Mouse (Mus musculus) kidney, adult 9 months (tissue): ENCODE measurements around the gene Gm10354.
"Not testable (repeated sequence)": the region's sequence is repeated elsewhere in the genome, so short reads cannot be mapped to it uniquely, and the experiment has no call there.

Experiments used
- DNase-seq: peaks from one replicate; pipeline ENCODE4 v3.0.0; 2022

Gene Gm10354

DNA sequence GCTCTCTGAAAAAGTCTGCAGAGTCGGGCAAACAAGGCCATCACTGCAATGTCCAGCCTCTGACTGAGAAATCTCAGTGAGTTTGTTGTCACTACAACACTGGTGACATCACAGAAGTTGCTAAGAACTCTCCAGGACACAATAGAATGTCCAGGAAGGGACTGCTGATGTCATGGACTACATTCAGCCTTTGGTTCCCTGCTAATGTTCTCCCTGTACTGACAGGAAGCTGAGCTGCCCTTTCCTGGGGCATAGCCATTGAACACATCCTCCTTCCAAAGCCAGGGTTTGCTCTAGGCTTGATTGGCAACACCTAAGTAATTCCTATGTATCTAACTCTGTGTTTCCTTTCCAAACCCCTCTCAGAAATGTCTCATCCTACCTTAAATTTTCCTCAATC is at the start of gene Gm10354:
TSS of gene Gm10354 (minus strand) at position 101 of the 400 bp plus-strand sequence.
- not testable (repeated sequence) for DNase-seq

DNA sequence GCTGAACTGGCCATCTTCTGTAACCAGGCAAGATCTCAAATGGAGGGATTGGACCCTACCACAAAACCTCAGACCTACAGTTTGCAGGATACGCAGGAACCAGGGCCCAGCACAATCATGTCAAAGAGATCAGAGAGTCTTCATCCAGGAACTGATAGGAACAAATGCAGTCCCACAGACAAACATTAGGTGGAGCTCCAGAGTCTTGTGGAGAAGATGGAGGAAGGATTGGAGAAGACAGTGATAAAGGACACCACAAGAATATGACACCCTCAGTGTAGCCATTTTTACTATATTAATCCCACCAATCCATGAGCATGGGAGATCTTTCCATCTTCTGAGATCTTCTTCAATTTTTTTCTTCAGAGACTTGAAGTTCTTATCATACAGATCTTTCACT is 45.6 kb upstream of the Gm10354 start:
- peak; percentile 40 for DNase-seq

- not testable (repeated sequence) for DNase-seq
Measured at GRCm38 (mm10) chr5:15020067-15020466, 41.3 kb upstream of the Gm10354 start.

DNA sequence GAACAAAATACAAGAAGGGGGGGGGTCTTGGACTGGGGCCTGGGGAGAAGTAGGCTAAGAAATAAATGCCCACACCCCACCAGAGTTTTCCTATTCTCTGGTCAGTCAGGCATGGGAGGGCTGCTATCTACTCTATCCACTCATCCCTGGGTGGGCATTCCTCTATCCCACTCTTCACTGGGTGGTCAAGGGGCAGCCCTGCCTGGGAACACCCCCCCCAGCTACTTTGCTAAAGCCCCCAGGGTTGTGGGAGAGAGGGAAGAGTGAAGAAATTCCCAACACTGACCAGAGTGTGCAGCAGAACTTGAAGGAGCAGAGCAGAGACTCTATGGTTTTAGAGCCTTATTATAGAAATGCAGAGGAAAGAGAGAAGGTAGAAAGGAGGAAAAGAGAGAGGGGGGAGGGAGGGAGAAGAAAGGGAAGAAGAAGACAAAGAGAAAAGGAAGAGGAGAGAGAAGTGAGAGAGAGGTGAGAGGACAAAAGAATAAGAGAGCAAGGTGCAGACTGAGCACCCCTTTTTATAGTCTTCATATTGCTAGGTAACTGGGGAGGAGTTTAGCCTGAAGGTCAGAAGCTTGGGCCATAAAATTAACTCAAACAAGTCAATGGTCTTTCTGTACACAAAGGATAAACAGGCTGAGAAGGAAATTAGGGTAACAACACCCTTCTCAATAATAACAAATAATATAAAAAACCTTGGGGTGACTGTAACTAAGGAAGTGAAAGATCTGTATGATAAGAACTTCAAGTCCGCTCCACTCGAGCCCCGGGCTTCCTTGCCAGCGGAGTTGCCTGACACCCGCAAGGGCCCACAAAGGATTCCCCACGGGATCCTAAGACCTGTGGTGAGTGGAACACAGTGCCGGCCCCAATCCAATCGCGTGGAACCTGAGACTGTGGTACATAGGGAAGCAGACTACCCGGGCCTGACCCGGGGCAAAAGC is 32.2 kb upstream of the Gm10354 start:
- not testable (repeated sequence) for DNase-seq

DNA sequence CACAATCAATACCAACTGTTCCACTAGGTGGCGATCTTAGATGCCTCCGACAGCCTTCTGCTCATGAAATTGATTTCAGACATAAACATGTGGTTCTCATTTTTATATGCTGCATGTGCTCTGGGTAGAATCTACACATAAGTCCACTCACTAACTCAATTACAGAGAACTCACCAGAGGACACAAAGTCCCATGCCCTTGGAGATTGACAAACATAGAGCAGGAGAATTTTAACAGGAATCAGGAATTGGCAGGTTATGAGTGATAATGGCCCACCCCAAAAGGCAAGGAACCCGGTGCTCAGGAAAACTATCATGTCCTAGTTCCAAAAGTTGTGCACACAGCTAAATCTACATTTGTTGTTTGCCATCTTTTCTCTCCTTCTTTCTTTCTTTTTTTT is 28.2 kb upstream of the Gm10354 start:
- DNase-seq: not testable (repeated sequence)

- not testable (repeated sequence) for DNase-seq
Measured at GRCm38 (mm10) chr5:15006288-15006687, 27.6 kb upstream of the Gm10354 start.

GRCm38 (mm10) chr5:15005584-15005983 is 26.8 kb upstream of the Gm10354 start:
- not testable (repeated sequence) for DNase-seq

DNA sequence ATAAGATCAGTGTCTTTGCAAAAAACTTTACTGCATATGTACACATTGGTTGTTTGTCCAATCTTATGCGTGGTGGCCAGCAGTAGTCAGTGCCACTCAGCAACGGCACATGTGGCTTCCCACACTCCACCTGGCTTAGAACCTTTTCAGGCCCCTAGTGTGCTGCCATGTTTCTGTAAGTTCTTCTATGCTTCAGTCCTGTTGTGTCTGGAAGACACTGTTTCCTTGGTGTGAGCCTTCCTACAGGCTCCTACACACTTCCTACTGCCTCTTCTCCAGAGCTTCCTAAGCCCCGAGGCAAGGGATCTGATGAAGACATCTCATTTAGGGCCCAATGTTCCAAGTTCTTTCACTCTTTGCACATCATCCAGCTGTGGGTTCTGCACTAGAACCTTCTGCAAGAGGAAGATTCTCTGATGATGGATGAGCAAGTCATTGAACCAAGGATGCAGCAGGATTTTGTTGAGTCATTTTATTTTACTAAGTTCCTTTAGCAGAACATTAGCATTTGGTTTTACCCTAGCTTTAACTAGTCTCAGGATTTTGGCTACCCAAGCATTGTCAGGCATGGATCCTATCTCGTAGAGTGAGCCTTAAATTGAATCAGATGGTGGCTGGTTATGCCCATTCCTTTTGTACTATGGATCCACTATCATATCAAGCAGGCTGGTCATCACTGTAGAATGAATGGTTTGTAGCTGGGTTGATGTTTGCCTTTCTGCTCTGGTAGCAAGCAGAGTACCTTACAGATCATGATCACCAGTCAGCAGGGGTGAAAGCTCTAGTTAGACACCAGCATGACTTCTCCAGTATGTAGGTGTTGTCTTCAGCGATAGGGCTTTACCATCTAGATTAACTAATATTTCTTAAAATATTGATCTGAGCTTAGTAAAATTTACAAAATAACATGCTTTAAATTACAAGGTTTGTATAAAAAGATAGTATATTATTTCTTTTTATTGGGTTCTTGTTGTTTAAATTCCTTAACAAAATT is 26.1 kb upstream of the Gm10354 start:
- not testable (repeated sequence) for DNase-seq

DNA sequence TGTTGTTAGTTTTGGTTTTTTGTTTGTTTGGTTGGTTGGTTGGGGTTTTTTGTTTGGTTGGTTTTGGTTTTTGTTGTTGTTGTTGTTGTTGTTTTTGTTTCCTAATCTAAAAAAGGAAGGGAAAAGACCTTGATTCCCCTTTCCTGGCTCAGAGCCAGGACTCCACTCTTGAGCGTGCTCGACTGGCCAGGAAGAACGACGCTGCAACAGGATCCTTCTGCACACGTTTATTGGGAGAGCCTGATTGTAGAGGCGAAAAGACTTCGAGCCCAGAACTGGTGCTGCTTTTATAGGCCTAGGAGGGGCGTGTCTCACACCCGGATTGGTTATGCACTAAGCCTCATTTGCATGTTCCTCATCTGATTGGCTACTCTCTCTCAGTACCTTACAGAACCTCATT is 19.3 kb upstream of the Gm10354 start:
- not testable (repeated sequence) for DNase-seq

DNA sequence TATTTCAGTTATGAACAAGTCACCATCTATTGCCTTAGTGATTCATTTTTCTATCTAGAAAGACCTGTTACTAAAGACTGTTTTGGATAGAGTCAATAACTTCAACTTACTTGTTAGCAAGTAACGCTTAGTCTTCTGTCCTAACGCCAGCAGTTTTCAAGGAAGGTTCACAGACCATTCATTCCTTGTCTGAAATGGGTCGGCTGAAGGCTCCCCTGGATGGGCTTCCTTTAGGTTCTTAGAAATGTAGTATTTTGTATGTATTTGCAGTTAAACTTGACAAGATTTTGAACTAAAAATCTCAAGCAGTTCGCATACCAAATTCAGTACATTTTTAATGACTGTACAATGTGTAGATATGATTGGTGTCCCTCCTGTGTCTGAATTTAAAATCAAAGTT is 18.8 kb upstream of the Gm10354 start:
- DNase-seq: peak; percentile 68

DNA sequence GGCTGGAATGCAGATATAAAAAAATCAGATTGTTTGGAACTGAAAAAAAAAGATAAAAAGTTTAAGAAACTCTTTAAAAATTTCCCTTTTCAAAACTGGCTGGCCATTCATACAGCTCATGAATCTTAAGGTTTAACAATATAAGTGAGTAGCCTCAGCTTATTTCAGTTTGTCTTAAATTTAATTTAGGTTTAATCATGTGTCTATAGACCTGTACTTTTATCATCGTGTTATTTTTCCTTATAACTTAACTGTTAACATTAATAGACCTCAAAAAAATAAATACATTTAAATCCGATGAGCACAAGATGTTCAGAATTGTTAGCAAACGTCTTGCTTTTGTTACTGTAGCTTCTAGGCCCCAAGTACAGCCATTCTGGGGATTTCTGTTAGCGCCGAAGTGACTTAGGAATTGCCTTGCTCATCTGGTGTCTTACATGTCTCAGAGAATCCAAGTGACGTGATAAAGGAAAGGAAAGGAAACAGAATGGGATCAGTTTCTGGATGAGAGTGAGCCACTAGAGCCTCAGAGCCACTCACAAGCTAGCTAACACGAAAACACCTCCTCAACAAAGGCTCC is 18.0 kb upstream of the Gm10354 start:
- not testable (repeated sequence) for DNase-seq

- not testable (repeated sequence) for DNase-seq
Measured at GRCm38 (mm10) chr5:14994124-14994523, 15.4 kb upstream of the Gm10354 start.

- not testable (repeated sequence) for DNase-seq
Measured at GRCm38 (mm10) chr5:14990375-14991158, 11.8 kb upstream of the Gm10354 start.

DNA sequence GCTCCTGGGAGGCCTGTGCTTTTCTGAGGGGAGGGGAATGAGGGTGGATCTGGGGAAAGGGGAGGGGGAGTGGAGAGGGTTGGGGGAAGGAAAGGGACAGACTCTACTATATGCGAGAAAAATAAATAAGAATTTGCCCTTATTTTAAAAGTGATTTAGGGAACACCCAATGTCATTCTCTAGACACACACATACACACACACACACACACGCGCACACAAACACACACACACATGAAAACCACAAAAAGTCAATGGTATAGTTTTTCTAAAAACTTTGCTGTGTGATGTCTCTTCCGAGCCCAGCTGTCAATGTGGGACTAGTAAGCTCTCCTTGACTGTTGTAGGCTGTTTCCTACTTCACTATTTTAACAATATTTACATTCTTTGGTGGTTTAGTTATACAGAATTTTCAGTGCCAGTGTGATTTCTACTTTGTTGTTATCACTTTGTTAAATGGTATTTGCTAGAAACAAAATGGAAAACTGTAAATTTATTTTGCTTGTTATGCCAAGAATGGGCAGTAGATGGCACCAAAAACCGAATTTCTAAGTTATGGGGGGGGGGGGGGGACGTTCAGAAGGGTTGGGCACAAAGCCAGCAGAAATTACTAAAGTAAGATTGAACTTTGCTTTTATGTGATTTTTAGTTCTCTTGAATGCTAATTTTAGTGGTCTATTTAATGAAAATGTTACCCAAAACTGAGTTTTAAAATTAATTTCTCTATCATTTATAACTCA is 8.1 kb upstream of the Gm10354 start:
- not testable (repeated sequence) for DNase-seq

GRCm38 (mm10) chr5:14977368-14977767 is 1.4 kb downstream of the Gm10354 start:
- DNase-seq: not testable (repeated sequence)

GRCm38 (mm10) chr5:14975294-14975693 is 3.4 kb downstream of the Gm10354 start:
- DNase-seq: not testable (repeated sequence)

- not testable (repeated sequence) for DNase-seq
Measured at GRCm38 (mm10) chr5:14972841-14973240, 5.9 kb downstream of the Gm10354 start.

DNA sequence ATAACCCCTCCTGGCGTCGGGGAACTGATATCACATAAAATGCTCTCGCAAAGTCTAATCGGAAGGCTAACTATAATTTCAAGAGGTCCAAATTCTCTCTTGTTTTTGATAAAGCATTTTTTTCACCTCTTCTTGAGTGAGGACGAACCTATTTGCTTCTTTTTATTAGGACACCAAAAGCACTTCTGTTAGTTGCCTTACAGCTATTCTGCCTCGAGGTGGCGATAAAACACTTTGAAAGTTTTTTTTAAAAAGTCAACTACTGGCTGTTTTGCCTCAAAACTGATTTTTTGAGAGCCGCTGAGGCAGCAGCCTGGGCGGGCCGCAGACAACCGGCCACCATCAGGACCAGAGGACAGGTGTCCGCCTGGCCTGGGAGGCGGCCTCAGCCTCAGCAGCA is 14.9 kb downstream of the Gm10354 start:
- not testable (repeated sequence) for DNase-seq

- DNase-seq: not testable (repeated sequence)
Measured at GRCm38 (mm10) chr5:14961502-14961901, 17.2 kb downstream of the Gm10354 start.

- DNase-seq: not testable (repeated sequence)
Measured at GRCm38 (mm10) chr5:14955928-14956706, 22.6 kb downstream of the Gm10354 start.
